Mouse (Mus musculus): ENCODE measurements at regions not wholly inside any gene's neighbourhood (a gene's known extent, or its start where the extent isn't known, plus 50 kb on each side); places are given as distances from the start of the nearest gene placed in this dataset.
"Not testable (repeated sequence)": the region's sequence is repeated elsewhere in the genome, so short reads cannot be mapped to it uniquely, and the experiment has no call there.

- no peak for DNase-seq (ENCODE audit: low spot score)
These were observed 300.1 kb downstream of the Vrk1 start for GRCm38 (mm10) chr12:106310171-106310570.

DNA sequence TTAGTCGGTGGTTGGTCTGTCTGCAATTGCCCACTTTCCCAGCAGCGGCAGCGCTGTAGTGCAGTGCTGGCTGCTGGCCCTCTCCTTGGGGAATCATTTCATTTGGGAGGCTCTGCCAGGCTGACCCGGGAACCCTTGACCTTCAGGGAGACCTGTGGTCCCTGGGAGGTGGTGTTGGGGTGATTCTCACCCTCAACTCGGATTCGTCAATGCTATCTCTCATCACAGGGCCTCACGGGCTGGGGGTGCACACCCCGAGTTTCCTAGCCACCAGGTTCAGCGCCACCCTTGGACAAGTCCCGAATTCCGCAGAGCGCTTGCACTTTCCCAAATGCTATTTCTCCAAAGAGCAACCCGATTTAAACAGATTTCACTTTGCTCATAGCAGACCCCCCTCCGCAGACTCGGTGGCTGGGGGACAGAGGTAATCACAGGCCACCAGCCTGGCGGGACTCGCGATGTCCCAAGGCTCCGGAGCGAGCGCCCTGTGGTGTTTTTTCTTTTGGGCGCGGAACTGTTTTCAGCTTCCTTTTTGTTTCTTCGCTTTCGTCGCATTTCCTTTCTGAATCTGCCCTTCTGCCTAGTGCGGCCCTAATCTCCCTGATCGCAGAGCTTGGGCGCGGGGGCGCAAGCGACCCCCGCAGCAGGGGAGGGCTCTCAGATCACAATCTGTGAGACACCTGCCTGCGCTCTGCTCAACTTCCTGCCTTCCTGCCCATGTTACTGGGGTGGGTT, 300.7 kb downstream of the Vrk1 start:
- DNase-seq (ENCODE audit: low spot score): peak; percentile 4

DNA sequence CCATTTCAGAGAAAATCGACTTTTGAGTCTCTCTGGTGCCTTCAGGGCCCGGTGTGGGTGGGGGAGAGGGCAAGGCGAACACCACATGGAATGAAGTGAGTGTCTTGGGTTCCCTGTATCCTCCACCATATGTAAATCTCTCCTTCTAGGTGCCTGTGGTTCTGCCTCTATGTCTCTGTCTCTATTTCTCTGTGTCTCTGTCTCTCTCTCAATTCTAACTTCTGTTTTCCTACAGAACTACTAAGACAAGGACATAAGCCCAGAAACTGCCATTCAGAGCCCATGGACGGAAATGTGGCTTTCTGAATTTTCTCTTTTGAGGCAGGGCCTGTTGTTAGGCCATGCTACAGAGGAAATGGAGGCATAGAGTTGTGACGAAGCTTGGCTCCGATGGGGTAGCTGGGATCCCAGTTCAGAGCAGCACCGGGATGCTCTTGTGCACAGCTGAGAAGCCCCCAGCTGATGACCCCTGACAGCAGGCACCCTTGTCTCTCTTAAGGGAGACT, 301.3 kb downstream of the Vrk1 start:
- DNase-seq (ENCODE audit: low spot score): no peak

DNA sequence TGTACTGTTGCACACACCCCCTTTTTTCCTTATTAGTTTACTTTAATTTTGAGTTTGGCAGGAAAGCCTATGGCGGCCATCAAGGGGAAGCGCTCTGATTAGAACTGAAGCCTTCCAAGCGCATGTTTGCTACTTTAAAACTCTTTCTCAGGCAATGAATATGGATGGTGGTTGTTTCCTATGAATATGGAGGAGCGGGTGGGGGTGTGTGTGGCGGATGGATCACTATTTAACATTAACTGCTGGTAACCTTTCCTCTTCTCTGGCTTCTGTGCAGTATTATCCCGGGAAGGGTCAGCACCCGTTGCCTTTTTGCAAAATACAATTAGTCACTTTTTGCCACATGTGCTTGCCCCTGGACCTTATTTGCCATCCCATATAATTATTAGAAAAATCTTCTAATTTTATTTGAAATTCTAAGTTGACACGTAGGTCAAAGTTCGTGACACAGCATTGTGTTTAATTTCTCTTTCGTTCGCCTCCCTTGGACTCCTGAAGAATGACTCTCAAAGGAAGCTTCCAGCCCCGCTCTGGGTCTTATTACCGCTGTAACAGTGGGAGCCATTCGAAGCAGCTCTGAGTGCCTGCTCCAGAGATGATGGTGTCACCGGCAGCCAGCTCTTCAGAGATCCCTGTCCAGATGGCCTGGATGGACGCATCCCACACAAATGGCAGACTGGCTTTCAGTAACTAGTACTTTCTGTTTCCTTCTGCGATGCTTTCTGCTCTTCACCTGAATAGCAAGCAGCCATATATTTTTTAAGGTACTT, 302.0 kb downstream of the Vrk1 start:
- DNase-seq (ENCODE audit: low spot score): no peak

DNA sequence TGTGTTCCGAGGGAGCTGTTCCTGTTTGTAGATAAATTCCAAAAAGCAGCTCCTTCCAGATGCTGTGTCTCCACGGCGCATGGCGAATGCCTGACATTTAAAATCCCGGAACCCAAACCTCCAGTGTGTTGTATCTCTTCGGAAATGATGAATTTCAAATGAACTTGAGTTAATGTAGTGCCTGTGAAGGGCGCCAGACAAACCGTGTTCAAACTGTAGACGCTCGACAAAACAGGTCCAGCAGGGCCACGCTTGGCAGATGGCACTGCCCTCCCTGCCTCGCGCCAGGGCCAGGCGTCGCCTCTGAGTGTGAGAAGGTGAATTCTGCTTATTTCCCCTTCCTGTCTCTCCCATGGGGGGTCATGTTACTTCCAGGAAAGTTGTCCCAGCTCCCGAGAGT, 307.7 kb downstream of the Vrk1 start:
- no peak for DNase-seq (ENCODE audit: low spot score)

GRCm38 (mm10) chr12:106321511-106321910, 311.5 kb downstream of the Vrk1 start:
- DNase-seq (ENCODE audit: low spot score): no peak

DNA sequence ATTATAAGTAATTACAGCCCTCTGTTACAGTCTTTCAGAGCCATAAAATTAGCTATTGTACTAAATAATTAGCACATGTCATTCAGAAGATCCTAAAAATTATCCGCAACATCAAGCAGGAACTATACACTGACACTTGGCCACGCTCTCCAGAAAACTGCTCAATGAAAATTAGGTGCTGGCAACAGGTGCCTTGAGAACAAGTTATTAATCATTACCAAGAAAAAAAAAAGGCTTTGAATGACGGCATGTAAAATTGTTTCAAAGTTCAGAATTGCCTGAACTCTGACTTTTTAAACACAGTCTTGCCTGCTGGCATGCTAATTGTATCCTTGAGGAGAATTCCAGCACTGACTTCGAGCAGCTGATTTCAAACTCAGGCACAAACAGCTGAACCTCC, 316.6 kb downstream of the Vrk1 start:
- DNase-seq (ENCODE audit: low spot score): no peak

- no peak for DNase-seq (ENCODE audit: low spot score)
These were observed 317.3 kb downstream of the Vrk1 start for GRCm38 (mm10) chr12:106327351-106327750.

DNA sequence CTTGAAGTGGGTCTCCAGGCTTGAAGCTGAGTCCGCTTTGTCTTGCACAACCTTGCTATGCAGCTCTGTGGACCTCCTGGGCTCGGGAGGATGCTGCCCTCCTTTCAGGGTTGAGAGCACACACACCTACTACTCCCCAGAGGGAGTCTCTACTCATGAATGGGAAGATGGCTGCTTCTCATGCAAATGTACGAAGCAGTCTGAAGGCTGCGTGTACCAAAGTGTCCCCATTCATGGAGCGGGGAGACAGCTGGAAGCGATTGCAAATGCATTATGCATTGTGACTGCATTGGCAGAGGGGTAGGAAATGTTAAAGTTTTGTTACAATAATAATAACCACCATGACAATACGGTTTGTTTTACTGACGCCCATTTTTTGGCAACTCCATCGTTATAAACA, 347.8 kb downstream of the Vrk1 start:
- DNase-seq (ENCODE audit: low spot score): no peak

DNA sequence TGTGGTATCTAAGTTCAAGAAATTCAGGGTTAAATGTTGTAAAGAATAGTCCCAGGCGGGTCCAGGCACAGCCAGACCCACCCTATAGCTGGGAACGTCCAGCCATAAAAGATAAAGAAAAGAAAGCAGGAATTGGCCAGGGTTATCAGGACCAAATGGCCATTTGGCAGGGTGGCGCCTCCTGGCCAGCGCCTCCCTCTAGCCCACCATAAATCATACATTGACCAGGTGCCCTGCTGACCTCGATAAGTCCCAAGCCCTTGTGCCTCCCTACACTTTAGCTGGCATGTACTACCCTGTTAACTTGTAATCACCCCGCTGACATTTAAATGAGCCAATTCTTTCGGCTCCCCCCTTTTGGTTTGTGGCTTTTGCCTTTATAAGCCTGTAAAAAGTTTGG, 351.6 kb downstream of the Vrk1 start:
- DNase-seq (ENCODE audit: low spot score): not testable (repeated sequence)

DNA sequence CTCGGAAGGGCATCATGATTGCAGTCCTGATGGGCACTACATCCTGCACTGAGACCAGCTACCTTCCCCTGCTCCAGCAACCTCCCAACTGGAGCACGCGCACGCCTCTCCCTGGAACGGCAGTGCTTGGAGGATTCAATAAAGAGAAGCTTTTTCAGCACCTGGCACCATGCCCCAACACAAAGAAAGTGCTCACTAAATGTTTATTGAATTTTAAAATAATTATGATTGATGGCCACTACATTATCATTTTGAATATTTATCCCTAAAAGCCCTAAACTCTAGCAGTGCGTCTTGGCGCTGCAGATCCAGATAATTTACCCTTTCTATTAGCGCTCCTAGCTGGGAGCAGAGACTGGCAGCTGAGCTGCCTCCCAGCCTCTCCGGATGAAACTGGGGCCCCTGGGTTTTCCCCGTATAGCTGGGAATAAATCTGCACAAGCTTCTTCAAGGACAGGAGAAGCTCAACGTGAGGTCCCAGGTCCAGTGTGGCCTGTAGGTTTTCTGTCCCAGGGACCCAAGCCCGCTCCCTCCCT, 364.9 kb downstream of the Vrk1 start:
- DNase-seq (ENCODE audit: low spot score): no peak

GRCm38 (mm10) chr12:106375886-106376285, 365.9 kb downstream of the Vrk1 start:
- no peak for DNase-seq (ENCODE audit: low spot score)

DNA sequence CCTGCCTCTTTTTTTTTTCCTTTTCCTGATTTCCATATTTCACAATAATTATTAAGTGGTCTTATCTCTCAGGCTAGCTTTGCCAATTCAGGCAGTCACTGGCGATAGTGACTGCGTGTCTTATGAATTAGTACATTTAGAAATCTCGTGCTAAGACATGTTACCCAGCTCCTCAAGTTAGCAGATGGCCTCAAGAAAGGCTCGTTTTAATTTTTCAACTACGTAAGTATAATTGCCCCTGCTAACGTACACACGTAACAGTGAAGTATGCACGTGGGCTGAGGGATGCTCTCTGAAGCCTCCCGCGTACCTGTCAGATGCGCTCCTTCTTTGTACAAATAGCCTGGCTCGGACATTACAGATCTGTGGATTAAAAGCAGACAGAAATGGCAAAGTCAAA, 366.8 kb downstream of the Vrk1 start:
- DNase-seq (ENCODE audit: low spot score): no peak

DNA sequence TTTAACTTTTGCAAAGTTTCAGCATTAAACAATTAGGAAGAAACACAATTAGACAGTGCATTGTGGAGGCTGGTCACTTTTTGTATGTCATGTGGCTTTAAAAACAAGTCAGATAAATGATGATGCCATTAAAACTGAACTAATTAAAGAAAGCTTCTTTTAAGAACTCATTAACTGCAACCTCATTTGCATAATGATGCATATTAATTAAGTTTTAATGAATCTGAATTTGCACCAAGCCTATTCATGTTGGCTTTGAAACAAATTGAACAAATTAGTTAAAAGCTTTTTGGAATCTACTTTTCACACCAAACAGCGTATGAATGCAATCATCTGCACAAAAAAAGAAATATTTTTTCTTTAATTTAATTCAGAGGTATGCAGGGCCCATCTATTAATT, 367.3 kb downstream of the Vrk1 start:
- no peak for DNase-seq (ENCODE audit: low spot score)

DNA sequence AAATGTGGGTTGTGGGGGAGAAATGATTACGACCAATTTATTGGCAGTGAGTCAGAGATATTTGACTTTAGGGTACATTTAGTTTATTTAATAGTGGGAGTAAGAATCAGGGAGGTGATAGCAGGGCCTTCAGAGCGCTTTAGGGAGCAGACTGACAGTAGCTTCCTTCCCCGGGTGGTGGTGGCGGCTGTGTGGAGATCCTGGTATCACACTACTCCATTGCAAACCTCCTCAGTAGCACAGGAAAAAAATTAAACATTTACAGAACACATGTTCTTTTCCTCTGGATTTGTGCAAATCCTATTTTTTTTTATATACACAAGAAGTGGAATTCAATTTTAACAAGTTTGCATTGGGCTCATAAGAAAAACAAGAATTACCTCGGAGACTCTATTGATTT, 367.7 kb downstream of the Vrk1 start:
- DNase-seq (ENCODE audit: low spot score): no peak

- DNase-seq (ENCODE audit: low spot score): no peak
These were observed 368.5 kb downstream of the Vrk1 start for GRCm38 (mm10) chr12:106378303-106379075.

- DNase-seq (ENCODE audit: low spot score): no peak
These were observed 369.1 kb downstream of the Vrk1 start for GRCm38 (mm10) chr12:106379151-106379594.

- no peak for DNase-seq (ENCODE audit: low spot score)
These were observed 369.8 kb downstream of the Vrk1 start for GRCm38 (mm10) chr12:106379779-106380178.

GRCm38 (mm10) chr12:106381821-106382220, 371.8 kb downstream of the Vrk1 start:
- DNase-seq (ENCODE audit: low spot score): no peak

DNA sequence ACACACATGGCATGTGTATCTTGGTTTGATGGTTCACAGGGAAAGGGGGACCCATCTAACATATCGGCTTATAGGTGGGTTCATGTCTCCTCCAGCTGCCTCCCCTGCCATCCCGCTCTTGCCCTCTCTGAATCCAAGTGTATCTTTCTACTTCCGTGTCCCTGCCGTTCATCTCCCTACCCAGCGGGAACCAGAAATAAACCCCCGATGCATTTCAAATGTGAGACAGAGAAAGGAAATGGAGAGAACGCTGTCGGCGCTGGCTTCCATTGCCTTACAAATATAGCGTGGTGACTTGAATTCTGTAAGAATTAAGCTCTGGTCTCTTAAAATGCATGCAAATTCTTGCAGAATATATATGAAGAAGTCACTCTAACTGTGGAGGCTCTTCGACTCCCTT, 379.2 kb downstream of the Vrk1 start:
- DNase-seq (ENCODE audit: low spot score): no peak

DNA sequence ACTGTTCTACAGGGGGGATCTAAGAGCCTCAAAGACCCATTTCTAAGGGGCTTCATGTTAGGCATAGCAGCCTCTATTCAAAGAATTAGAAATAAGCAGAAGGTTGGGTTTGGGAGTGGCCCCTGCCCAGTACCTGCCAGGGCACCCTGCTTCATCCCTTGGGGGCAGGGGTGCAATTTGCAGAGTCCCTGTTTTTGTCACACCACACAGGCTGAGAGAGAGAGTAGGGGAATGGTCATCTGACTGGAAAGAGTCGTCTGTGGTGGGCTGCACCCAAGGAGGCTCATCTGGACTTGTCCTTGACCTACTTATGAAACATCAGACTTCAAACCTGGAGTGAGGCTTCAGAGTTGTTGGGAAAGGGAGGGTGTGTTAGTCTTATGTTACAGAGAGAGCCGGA, 382.3 kb downstream of the Vrk1 start:
- no peak for DNase-seq (ENCODE audit: low spot score)

- DNase-seq (ENCODE audit: low spot score): no peak
These were observed 389.1 kb downstream of the Vrk1 start for GRCm38 (mm10) chr12:106399085-106399484.

All from ovary, postnatal 10 days (tissue).